Mouse (Mus musculus) regulatory T cell (primary cell): ENCODE results near the gene Themis.

ENCODE experiments used
- in situ Hi-C: fragments of 300-600 bp; cut with MboI, MseI; formaldehyde crosslinking; loops from one replicate; pipeline ENCODE4 v1.15.1; 2025; ENCODE audit warnings: high pct_unique_total_duplicates

The Themis gene

DNA sequence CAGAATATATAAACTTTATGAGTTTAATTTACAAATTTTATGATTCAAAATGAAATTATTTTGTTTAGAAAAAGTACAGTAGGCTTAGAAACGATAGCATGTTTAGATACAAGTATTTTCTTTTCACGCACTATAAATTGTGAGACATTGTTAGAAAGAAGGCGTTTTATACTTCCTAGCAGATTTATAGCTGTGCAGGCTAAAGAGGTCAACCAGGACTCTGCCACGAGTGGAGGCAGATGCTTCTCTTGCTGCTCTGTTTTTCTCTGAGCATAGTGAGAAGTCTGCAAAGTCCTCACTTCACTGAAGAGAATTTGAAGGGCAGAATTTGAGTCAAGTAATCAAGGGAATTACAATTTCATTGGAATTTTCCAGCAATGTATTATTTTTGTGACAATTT is 131.3 kb downstream of the Themis start:
- in situ Hi-C loops, result no loop called here

DNA sequence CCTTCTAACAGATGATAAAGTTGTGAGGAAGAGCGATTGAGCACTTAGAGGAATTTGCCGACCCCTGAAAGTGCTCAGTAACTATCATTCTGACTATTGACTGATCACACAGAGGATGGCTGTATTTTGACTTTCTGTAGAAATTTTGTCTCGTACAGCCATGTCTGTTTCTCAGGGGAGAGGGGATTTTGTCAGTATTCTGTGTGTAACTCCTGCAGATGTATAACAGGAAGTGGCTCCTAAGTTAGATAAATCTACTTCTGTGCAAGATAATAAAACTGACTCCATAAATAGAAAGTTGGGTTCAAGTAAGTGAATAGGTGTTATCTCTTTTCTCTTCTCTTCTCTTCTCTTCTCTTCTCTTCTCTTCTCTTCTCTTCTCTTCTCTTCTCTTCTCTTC is 137.0 kb downstream of the Themis start:
- in situ Hi-C loops, result no loop called here

DNA sequence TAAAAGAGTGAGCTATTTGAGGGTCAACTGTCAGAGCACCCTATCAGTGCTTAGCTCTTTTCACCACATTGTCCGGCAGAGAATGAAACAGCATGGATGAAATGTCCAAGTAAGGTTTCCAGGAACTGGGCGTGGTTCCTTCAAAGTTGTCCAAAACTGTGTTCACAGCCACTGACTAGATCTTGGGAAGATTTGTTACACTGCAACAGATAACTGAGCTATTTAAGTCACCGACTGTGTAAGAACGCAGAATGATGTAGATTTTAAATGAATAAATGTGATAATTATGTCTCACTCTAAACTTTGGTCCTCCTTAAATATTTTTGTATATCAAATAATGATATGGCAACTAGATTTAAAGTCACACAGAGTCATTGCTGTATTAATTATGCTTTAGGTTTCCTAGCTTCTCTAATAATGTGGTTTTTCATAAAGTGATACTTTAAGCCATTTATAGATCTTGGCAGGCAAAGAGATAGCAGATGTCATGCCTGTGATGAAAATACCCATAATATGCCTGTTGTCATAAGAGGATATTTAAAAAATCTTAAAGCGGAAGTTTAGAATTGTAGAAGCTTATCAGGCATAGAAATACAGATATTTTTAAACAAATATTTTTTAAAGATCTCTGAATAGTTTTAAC is 143.9 kb downstream of the Themis start:
- in situ Hi-C loops, result no loop called here

DNA sequence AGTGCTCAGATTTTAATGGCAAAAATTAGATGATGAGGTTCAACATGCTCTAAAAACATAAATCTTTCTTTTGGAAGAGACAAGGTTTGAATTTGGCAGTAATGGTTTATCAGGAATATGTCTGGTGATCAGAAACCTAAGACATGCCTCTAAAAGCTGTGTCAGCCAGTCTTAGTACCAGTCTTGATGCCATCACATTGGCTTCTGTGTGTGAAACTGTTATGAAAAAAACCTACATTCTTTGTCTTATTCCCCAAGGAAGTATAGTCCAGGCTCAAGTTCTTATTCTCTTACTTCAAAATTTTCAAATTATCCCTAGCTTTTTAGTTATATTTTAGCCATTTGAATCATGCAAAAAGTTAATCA is 144.4 kb downstream of the Themis start:
- in situ Hi-C loops, result no loop called here

DNA sequence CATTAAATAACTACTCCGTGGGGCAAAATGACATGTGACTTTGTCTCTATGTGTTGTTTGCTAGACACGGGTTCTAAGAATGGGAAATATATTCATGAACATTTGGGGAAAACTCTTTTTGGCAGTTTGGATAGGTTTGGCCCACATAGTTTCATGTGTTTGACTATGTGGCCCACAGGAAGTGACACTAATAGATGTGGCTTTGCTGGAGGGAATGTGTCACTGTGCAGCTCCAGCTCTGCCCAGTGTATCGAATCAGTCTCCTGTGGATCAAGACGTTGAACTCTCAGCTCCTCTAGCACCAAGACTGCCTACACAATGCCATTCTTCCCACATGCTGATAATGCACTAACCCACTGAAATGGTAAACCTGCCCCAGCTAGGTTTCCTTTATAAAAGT is 148.0 kb downstream of the Themis start:
- in situ Hi-C loops, result no loop called here

DNA sequence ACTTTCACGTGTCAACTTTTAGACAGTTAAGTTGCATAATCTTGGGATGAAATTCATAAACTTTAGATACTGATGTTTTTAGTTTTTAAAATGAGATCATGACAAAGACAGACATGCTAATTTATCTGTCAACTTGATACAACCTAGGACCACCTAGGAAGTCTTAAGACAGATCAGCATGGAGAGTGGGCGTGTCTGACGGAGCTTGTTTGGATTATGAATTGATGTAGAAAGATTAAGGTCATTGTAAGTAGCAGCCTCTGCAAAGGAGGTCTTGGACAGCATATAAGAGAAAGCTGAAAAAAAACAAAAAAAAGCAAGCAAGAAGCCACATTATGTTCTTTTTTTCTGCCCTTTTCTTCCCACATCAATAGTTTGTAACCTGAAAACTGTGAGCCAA is 154.2 kb downstream of the Themis start:
- in situ Hi-C loops, result loop anchor here (10.0 kb wide), 1 partner anchor 1502 kb away; no protein-coding TSS in a partner anchor

DNA sequence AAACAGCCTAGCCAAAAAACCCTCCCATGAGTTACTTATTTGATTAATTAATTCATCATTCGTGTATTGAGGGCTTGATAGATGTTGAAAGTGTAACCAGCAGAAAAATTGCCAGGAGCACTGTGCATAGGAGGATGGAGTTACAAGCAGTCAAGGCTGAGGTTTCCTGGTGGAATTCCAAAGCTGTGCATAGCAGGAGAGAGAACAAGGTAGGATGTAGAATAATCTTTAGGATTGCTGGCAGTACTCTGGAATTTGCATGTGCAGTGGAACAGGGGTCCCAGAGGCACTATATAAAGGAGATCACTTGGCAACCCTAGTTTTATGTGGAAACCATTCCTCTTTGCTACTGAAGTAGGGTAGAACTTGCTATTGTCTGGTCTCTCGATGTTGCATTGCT is 174.4 kb downstream of the Themis start:
- in situ Hi-C loops, result loop anchor here (5.0 kb wide), 1 partner anchor 360 kb away; no protein-coding TSS in a partner anchor

DNA sequence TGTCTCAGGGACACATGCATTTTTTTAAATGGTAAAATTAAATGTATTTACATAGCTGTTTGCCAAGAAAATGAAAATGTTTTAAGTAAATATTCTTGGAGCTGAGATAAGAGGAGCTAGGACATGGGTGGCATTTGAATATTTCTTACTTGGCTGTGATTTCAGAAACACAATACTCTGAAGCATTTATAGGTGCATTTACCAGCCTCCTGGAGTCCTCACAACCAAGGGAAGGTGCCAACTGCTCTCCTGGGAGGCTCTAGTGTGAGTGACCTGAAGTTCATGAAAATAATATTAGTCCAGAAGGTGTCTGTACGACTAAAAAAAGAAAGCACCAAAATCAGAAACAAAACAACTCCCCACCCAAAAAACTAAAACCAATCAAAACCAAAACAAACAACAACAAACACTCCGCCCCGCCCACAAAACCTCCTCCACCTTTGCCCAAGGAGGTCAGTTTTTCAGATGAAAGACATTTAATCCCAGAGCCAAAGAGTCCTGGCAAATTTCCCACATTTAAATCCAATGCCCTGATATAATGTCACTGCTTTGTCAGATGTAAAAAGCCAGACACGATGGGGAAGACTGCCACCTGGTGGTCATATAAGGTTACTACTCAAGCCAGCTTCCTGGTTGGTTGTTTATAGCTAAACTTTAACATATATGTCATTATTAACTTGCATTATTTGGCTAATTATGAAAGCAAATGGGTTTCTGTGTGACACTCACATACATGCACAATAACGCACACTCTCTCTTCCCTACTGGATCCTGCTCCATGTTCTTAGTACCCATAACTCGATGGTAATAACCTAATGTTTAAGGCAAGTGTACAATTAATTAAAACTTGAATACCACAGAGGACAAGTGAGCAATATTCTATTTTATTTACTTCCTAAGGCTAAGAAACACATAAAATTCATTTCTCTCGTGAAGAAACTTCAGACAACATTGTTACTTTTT is 175.9 kb downstream of the Themis start:
- in situ Hi-C loops, result loop anchor here (5.0 kb wide), 1 partner anchor 362 kb away; no protein-coding TSS in a partner anchor

DNA sequence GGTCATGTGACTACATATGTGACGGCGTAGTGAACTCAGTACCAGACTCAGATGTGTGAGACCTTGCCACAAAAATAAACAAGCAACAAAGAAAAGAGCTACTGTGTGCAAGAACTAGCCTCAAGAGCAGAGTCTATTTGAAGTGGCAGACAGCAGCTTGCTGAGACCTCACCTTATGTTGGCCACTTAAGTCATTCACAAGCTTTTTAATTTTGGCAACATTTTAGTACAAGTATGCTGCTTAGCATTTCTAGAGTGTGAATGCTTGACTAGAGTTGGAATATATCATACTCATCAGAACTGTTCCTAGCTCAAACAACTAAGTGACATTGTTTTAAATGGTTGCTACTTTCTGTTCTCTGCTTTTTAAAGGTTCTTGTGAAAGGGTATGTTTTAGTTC is 188.0 kb downstream of the Themis start:
- in situ Hi-C loops, result no loop called here

DNA sequence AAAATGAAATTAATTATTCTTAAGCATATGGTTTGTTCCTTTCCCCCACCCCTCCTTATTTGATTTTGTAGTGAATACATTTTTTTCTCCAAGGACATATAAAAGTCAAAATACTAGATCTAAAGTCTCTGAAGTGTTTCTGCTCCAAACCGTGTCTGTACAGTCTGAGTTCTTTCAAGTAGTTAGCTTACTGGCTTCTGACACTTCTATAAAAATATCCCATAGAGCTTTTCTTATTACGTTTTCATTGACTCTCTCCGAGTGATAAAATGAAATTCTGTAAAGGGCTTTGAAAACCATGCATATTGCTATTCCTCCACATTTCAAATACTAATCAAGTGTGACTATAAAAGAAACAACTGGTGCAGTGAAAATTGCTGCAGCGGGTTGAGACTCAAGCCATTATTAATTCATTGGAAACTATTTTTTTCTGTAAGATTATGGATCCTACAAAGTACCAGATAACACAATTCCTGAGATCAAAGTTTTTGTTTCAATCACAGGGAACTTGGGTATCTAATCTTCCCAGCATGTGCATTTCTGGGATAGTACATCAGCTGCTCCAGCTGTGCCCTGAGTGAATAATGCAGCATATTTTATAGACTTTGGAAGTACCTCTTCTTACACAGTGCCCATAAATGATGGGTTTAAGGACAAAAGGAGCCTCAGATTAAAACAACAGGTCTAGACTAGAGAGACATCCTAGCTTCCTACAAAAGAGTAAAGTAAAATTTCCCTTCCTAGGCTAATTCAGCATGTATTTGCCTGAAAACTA is 202.6 kb downstream of the Themis start:
- in situ Hi-C loops, result no loop called here

DNA sequence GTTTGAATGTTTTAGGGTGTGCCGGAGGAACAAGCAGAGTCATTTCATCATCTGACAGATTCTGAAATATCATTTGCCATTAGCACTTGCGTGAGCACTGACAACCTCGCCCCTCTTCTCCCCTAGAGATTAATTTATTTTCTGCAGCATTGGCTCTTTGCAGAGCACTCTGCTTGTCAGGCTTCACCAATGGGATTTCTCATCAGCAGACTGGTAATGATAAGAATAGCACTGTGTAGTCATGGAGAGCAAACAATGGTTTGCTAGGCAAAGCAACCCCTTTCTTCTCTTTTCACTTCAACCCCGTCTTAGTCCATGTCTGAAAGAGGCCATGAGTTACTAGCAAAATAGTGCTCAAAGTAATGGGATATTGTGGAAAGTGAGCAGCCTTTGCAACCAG is 206.4 kb downstream of the Themis start:
- in situ Hi-C loops, result no loop called here

DNA sequence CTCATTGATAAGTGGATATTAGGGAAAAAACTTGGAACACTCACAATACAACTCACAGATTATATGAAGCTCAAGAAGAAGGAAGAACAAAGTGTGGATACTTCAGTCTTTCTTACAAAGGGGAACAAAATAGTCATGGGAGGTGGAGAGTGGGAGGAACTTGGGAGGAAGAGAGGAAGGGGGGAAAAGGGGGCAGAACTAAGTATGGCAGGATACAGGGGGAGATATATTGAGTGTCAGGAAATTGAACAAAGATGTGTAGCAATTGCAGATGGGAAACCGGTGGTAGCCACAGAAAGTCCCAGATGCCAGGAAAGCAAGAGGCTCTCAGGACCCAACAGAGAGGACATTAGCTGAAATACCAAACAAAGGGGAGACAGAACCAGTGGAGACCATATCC is 219.5 kb downstream of the Themis start:
- in situ Hi-C loops, result no loop called here

DNA sequence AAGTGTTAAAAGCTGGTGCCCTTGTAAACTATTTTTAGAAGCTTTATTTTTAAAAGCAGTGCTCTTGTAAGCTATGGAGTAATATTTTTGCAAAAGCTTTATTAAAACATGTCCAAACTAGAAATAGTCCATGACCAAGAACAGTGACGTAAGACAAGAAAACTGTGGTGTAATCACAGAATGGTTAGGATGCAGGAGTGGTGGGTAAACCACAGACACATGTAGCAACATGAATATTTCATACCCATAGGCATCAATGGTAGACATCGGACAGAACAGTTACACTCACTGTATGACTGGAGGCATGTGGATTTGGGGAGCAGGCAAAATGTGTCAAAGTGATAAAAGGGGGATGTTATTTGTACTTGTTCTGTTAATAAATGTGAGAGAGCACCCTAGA is 222.7 kb downstream of the Themis start:
- in situ Hi-C loops, result no loop called here

DNA sequence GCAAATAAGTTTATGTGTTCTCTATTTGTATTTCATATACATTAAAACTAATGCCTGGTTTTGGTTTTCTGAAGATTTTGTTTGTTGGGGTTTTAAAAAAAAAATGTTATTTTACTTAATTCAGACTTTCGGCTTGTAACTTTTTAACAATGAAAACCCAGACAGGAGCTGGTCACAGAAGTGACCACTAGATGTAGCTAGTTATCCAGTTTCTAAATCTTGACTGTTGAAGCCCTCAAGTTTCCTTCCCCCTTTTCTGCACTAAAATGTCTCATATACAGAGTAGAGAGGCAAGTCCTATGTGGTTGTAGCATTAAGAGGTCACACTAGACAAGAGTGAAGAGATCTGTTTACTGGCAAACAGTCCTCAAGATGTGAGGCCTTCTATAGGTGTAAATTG is 230.2 kb downstream of the Themis start:
- in situ Hi-C loops, result no loop called here
